Mouse (Mus musculus) skeletal muscle tissue, postnatal 0 days (tissue): Measurements from ENCODE around the gene Slc30a7. TPM values are rescaled to one million over a fixed set of nuclear protein-coding genes. Genes with fewer than 3 reads are reported as not detected.

Experiments
- microRNA-seq, 2 experiments: library from miRNA; unstranded; fragments of <30 nt; microRNA quantifications; one replicate each; pipeline ENCODE4; 2016
- polyA plus RNA-seq: library from polyadenylated mRNA; unstranded; fragments of >200 nt; fragmentation: Nextera tagmentation; extraction: Ambion mirVana; gene quantifications from 2 replicates; pipeline ENCODE4 v1.2.1, GENCODE M21; 2015

Gene Slc30a7
- 12.3 and 14.7 TPM in 2 replicates for polyA plus RNA-seq

GRCm38 (mm10) chr3:116006978-116007940 lies at the start of gene Slc30a7, which contains the start of gene Extl2:
Gene Slc30a7, minus strand, starts transcription at chr3:116007406.
Gene Extl2, plus strand, starts transcription at chr3:116007462.

Small RNA genes within 50 kb of the gene (microRNA-seq; reads per million reads assigned to microRNA genes)
- 0 reads per million in 2 experiments for gene Mir669n

Other genes starting within 250 kb of the Slc30a7 start
- 14.9 and 16.7 TPM in 2 replicates for gene Dph5, start 119.6 kb downstream of the Slc30a7 start, polyA plus RNA-seq
- gene Extl2, start 56 bp upstream of the Slc30a7 start, polyA plus RNA-seq, result 14.9 and 16.1 TPM in 2 replicates
- gene Vcam1, start 122.3 kb upstream of the Slc30a7 start, polyA plus RNA-seq, result 18.0 and 19.4 TPM in 2 replicates
- gene Gpr88, start 246.1 kb upstream of the Slc30a7 start, polyA plus RNA-seq, result 0.05 and 0.74 TPM in 2 replicates